Mouse (Mus musculus) skeletal muscle tissue, adult 2 months (tissue): ENCODE measurements around the gene Zfand3.

Source experiments
- DNase-seq: peaks from one replicate; pipeline ENCODE4 v3.0.0-alpha.2; 2012; ENCODE audit warnings: low read depth, low spot score

The Zfand3 gene

DNA sequence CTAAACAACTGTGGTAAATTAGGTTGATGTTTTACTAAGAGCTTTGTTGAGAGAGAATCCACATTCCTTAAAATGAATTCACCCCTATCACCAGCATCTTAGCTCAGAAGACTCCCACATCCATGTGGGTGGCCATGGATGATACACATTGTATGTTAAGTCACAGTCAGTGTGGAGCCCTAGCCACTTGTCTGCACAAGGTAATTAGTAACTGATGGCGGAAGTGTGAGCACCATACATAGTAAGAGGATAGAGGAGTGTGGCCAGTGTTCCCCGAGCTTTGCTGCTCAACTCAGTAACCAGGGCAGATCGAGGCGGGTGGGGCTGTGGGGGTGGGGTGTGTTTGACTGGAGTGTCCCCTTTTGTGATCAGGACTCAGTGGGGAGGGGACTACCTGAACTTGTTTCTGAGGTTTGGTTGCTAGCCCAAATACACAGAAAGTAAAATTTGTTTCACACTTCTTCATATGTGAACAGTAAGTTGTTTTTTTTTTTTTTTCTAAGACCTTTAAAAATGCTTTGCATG is 99.2 kb downstream of the Zfand3 start:
- no peak for DNase-seq

DNA sequence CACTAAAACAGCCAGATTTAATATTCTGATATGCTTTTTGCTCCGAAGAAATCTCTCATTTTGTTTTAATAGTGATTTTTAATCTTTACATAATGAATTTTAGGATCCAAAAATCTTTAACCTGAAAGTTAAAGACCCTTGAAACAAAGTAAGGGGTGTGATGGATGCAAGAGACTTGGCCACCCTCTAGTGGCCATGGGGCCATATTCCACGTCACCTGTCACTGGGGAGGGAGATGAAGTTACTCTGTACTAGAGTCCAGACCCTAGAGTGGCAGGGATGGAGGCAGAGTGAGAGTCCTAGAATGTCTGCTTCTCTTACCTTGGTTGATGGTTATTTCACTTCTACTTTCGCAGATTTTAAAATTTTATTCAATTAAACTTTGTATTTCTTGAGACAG is 100.8 kb downstream of the Zfand3 start:
- DNase-seq: no peak

DNA sequence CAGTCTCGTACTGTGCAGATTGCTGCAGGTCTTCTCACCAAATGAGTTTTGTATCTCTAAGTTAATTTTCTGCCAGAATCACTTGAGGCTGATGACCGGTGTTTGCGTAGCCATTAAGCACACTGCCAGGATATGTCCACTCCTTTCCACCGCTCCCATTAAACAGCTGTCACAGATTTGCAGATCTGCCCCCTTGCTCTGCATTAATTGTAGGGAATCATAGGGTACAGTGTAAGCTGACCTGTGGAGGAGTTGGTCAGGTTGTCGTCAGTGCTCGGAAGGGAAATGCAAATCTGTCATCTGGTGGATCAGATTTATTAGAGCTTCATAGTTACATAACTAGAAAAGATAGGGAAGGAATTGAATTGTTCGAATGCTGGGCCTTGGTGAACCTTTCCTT is 106.1 kb downstream of the Zfand3 start:
- DNase-seq: peak; percentile 34

DNA sequence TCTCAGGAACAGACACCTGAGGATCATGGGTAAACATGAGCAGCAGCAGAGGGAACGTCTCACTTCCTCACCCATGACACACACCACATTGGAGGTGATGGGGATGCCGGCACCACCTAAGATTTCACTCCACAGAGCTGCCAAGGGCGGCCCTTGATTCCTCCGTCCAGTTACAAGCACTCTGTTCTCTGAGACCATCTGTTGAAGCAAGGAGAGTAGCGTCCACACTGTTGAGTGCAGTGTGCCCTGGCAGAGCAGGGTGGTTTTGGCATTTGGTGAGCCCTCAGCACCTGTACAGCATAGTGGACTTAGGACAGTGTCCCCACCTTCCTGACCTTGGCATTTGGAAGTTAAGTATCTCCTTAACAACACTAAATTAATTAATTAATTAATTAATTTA is 107.0 kb downstream of the Zfand3 start:
- DNase-seq: no peak

DNA sequence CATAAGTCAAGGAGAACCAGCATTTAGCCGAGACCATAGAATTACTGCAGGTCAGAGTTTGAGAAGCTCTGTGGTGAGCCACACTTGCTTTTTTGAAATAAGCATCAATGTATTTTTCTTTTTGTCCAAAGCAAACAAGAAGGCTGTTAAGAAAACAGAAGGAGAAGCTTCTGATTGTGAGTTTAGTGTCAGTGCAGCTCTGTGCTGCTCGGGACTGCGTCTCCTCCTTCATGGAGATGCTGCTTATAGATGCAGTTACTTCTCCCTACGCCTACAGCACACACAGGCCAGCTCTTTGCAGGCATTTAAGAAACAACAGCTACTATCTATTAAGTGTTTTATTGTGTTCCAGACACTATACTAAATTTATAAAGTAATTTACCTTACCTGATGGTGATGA is 107.5 kb downstream of the Zfand3 start:
- no peak for DNase-seq

DNA sequence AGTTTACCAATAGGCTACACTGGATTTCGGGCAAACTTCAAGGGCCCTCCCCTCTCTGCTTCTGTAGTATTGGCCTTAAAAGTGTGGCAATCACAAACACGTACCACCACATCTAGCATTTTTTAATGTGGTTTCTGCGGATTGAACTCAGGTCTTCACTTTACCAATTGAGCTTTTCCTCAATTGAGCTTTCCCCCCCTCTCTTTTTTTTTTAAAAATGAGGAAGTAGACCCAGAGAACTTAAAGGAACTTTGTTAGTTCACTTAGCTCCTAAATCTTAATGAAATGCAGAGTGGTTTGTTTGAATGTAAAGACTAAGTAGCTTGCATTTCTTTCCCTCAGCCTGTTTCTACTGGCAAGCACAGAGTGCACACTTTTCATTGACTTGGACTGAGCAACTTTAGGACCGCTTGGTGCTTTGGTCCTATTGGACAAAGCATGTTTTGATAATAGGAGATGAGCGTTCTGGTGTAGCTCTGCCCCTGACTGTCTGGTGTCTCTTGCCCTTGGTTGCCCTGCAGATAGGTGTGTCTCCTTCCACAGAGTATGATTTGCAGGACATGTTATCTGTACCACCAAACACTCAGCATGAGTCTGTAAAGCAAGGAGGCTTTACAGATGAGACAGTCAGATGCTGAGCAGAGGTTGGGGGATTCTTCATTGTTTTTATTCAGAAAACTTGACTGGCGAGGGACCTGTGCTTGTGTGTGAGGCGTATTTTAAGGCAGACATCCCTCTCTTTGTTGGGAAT is 108.2 kb downstream of the Zfand3 start:
- DNase-seq: no peak

DNA sequence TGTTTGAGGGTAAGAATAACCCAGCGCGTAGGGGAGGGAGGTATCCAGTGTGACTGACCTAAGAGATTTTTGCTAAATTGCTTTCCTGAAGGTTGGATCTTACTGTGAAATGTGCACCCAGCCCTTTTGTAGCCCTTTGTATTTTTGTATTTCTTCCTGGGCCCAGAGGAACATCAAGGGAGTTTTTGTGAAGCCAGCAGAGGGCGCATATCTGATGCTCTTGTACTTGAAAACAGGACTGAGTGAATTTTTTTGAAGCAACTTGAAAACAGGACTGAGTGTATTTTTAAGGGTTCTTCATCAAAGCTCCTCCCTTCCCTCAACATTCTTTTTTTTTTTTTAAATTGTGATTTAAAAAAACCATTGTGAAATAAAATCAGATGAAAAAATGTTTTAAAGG is 110.2 kb downstream of the Zfand3 start:
- DNase-seq: no peak

DNA sequence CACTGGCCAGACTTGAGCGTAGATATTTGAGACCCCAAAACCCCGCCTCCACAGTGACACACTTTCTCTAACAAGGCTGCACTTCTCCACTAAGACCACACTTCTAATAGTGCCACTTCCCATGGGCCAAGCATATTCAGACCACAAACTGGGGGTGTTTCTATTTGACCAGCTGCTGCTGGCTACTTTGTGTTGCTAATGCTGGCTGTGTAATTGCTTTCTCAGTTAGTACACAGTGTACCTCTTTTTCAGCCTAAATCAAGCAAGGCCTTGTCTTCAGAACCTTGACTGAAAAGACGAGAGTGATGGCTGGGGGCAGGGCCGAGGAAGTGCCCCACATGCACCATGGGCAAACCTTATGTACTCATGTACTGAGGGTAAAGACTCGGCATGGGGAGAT is 111.7 kb downstream of the Zfand3 start:
- DNase-seq: no peak

DNA sequence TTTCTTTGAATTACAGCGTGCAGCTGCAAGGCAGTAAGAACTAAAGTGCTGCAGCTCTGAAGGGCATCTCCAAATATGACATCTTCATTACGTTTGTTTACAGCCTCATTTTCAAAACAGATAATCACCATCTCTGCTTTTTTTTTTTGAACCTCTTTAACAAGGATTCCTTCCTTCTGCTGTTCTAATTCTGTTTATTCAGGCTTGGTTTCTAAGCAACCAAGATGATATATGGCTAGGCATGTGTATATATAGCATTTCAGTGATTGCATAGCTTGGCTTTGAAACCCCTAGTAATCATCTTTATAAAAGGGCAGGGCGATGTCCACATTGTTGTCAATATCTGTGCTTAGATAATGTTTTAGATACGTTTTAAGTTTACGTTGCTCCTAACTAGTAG is 113.5 kb downstream of the Zfand3 start:
- DNase-seq: no peak

DNA sequence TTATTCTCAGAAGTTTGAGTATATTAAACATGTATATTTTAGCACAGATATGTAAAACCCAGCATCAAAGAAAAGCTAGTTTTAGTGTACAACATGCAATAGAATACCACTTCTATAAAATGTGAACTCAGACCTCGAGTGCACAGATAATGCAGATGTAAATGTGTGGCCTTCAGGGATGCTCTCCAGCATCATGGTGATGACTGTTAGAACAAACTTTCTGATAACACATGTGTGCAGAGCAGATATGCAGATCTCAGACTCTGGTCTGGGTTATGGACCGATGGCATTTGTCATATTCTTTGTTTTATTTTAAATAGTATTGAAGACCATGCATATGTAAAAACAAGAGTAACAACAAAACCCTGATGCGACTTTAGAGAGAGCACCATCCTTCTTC is 117.7 kb downstream of the Zfand3 start:
- no peak for DNase-seq

DNA sequence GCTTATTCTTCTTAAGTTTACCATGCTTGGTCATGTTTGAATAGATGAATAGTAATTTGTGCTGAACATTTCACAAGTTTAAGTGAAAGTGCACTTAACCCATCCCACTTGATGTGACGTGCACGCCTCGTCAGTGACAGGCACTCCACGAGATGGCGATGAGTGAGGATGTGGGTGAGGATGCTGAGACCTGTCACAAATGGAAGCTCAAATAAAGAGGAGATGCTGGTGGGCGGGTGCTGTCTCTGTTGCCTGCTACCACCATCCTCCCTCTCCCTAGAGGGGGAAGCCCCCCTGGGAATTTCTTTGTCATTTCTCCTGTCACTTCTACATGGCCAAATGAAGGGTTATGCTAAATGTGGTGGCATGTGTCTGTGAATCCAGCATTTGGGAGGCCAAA is 123.9 kb downstream of the Zfand3 start:
- no peak for DNase-seq

DNA sequence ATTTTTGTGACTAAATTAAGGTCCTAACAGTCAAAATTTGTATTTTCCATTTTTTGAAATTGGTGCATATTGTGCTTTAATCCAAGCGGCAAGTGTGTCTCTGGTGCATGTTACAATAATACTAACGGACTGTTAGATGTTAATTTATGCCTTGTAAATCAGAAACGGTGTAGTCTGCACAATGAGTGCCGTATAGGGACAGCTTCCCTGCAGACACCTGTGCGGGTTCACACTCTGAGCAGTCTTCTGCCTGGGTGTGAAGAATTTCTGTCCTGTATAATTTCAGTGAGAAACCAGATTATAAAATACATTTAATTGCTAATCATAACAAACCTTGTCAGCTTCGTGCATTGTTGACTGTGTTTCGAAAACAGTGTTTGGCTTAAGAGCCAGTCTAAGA is 124.7 kb downstream of the Zfand3 start:
- DNase-seq: no peak

DNA sequence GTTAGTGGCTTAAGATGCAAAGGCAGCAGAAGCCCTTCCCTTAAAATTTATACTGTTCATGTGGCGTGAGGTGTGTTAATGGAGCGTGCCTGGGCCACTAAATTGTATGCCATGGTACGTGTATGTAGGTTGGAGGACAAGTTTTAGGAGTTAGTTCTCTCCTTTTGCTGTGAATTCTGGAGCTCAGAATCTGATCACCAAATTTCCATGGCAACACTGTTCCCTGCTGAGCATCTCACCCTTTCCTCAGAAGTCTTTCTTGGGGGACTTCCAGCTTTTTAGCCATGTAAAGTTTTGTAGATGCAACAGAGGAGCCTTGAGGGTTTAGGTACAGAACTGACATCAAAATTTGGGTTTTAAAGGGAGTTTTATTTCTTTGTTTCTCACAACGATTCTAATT is 125.8 kb downstream of the Zfand3 start:
- no peak for DNase-seq

DNA sequence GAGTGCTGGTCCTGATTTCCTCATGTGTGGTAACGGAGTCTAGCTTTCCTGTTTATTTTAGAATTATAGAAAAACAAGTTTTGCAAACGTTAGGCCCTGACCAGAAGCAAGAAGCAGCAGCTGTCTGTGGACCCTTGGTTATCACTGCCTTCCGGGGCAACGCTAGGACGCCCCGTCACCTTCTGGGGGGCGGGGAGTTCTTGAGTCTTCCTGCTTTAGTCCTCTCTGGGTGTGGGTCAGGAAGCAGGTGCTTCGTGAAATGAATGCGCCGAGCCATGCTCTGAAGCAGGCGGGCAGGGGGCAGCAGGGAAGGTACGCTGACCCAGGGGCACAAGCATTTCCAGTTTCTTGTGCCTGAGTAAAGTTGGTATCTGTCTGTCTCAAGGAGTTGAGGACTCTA is 129.1 kb downstream of the Zfand3 start:
- DNase-seq: no peak

DNA sequence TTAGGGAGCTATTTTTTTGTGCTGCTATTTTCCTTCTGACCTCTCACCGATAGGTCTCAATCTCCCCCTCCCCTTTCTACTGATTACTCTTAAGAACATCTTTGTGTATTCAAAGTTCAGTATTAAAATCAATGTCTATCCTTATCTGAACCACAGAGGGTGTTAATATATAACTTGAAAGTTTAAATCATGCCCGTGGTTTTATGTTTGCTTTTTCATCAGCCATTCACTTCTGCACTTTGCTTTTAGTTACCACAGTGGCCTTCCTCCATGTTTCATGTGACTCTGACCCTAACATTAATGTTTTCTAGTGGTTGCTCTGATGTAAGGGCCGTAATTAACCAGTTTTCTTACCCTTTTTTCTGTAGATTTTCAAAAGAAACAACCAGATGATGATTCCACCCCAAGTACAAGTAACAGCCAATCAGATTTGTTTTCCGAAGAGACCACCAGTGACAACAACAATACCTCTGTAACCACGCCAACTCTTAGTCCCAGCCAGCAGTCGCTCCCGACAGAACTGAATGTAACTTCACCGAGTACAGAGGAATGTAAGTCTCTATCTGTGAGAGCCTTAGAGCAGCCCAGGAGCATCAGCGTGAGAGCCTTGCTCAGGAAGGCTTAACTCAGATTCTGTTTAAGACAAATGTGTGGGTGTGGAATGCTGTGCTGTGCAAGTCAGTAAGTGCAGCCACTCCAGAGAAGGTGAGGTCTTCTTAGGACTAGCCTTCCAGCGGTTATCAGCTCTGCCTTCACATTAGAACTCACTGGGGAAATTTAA is 130.6 kb downstream of the Zfand3 start:
- DNase-seq: no peak

DNA sequence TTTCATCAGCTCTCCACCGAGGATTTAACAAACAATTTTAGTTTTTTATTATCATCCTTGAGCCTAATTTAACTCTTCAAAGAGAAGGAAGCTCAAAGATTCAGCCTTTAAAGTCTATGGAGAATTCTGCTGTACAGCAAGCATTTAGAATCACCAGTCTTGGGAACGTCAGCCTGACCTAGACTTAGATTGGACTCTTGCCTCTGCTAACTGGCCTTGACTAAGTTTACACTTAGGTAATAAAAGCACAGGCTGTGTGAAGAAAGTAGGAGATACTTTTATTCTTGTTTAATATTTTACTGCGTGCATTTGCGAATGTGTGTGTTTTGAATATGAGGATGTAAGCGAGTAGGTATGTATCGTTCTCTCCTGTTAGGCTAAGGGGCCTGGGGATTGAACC is 131.4 kb downstream of the Zfand3 start:
- DNase-seq: no peak

DNA sequence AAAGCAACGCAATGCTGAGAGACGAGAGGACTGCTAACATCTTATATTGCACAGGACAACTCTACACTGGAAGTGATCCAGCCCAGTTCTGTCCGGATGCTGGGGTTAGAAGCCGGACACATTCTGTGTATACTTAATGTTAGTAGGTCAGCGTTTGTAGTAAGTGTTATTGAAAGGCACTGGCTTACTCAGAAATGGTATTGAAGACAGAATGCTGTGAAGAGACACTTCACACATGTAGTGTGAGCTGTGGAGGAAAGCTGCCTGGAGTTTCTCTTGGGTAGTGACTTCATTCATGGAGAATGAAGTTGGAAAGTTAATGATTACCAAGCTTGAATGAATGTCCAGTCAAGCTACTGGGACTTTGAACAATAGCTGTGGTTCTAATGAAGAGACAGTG is 132.2 kb downstream of the Zfand3 start:
- no peak for DNase-seq

DNA sequence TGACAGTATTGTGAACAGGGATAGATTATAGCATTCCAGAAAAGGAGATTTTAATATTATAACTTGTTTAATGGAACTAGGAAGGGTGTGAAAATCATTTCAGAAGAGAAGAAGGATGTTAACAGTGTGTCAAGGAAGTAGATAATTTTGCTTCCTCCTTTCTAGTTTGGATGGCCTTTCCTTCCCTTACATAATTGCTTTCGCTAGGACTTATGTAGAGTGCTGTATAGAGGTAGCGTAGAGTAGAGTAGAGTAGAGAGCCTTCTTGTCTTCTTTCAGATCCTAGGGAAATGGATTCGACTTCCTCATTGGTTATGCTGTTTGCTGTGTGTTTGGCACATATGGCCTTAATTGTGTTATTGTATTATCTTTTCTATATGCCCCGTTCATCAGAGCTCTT is 132.6 kb downstream of the Zfand3 start:
- no peak for DNase-seq

DNA sequence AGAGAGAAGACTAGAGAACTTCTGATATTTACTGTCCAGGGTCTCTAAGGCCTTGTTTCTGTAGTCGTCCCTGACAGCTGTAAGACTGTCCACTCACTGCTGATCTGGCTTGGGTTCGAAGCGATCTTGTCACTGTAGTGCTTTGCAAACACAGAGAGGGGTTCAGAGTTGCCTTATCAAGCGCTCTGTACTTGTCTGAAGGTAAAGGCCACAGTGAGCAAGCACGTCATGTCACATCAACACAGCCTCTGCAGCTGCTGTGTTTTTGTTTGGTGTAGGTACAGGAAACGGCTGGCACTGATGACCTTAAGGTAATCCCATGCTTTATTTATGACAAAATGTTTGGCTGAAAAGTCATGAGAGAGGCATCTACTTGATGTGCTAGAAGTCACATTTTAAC is 139.6 kb downstream of the Zfand3 start:
- no peak for DNase-seq

DNA sequence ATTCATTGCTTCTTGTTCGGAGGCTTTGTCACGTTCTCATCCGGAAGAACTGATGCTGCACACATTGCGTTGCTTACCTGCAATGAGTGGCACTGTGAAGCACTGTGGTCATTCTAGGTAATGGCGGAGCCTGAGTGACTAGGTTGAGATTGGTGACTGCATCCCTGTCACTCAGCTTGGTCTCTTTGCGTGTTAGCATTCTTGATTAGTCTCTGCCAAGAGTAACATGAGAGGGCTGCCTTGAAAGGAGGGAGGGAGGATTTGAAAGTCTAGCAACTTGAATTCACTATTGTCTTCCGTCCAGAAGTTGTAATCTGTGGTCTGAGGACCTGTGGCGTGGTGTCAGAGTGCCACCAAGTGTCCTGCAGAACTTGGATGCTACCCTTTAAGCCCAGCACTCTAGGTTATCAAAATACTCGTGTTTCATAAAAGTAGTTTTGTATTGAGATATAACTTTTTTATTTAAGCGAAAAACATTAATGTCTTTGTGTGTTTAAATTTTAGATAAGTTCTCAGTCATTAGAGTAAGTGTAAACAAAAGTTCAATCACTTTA is 141.1 kb downstream of the Zfand3 start:
- DNase-seq: peak; percentile 24

DNA sequence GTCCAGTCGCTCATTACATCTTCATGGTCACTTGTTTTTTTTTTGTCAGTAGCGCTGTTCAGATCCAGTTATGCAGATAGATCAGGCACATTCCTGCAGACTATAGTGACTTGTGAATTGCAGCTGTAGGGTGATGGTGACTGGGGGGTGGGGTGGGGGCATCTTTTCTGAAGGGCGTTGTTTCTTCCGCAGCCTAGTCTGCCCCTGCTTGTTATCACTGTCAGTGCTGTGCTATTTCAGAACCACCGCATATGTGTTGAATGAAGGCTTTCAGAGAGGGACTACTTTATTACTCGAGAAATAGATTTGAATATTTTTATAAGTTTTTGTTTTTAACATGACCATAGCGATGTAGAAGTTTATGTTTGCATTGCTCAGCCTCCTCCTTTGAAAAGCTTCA is 142.0 kb downstream of the Zfand3 start:
- DNase-seq: no peak

DNA sequence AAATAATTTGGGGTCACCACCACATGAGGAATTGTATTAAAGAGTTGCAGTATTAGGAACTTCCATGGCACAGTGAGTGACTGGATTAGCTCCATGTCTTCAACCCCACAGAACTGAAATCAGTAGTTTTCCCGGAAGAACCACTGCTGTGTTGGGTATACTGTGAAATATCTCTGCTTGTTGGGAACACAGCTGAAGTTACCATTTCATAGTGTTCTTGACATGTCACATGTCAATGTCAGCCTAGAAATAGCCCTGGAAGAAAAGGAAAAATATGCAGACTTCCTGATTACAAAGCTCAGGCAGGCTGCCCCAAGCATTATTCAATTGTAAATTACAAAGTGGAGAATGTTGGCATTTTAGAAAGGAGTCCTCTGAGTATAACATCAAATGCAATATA is 143.4 kb downstream of the Zfand3 start:
- no peak for DNase-seq

DNA sequence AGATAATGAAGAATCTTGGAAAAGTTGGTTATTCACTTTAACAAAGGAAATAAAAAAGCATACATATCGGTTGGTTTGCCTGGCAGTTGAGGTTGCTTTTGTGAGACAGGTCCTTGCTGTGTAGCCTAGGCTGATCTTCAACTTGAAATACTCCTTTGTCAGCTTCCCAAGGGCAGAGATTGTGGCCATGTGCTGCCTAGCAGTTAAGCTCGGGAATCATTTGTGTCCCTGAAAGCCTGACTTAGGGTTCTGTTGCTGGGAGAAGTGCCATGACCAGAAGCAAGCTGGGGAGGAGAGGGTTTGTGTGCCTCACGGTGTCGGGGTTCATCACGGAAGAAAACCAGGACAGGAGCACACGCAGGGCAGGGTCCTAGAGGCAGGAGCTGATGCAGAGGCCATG is 143.8 kb downstream of the Zfand3 start:
- no peak for DNase-seq
